Mouse (Mus musculus): ENCODE measurements around the gene Hnrnpl.

GRCm38 (mm10) chr7:28794496-28794895 lies 13.8 kb upstream of the Hnrnpl start:
- TF ChIP-seq CTCF (IDR thresholded peaks at IDR 0.05; ENCODE audit: insufficient read depth, low read depth, low read length) (no peak), POLR2A (IDR thresholded peaks at IDR 0.05; ENCODE audit: insufficient read depth, low read depth, low read length) (no peak)
